Mouse (Mus musculus) adrenal gland, postnatal 36 days (tissue): ENCODE measurements at regions not wholly inside any gene's neighbourhood (a gene's known extent, or its start where the extent isn't known, plus 50 kb on each side); places are given as distances from the start of the nearest gene placed in this dataset.

Source experiments
- DNase-seq, 2 experiments: peaks; one replicate each; pipeline ENCODE4 v3.0.0; 2021; ENCODE audit warnings: mixed read lengths in 1 of 2

DNA sequence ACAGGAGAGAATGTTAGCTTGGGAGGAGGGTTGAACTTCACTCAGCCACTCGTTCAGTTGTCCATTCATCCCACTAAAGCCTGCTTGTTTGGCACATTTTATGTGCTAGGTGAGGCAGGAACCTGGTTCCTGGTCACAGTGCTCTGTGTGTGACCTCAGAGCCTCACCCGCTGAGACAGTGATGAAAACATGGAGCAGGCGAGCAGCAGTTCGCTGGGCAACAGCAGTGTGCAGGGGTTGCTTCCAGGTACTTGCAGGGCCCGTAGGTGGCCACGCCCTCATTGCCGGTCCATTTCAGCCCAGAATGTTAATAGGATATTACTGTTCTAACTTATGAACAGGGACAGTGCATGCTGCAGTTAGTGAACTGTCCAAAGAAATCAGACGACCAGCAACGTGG, 285.7 kb downstream of the Rngtt start:
- no peak for DNase-seq

DNA sequence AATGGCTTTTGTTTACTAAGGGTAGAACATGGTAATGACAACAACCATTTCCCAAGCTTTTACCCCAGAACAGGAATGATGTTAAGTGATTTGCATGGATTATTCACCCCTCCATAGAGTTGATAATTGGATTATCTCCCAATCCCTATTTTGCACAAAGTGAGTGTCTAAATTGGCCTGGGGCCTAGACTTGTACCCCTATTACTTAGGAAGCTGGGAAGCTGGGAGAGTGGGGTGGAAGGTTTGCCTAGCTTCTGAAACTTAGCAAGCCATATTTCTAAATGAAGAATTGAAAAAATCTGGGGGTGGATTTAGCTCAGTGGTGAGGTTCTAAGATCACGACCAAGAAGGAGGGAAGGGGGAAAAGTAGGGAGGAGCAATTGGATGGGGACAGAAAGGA, 289.9 kb downstream of the Rngtt start:
- DNase-seq: no peak

DNA sequence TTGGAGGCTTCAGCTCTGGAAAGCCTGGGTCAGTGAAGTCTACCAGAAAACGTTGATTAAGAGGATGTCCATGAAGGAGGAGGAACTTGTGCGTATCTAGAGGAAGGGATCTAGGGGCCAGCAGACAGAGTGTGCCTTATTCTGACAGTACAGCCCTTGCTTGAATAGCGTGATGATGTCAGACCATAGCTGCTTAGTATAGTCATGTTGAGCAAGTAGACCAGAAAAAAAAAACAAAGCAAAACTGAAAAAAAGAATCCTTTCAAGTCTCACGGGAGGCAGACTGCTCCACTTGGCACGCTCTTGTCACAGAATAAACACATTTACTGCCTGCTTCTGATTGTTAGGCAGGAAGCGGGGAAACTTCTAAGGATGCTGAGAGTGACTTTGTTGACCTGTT, 290.7 kb downstream of the Rngtt start:
- no peak for DNase-seq

DNA sequence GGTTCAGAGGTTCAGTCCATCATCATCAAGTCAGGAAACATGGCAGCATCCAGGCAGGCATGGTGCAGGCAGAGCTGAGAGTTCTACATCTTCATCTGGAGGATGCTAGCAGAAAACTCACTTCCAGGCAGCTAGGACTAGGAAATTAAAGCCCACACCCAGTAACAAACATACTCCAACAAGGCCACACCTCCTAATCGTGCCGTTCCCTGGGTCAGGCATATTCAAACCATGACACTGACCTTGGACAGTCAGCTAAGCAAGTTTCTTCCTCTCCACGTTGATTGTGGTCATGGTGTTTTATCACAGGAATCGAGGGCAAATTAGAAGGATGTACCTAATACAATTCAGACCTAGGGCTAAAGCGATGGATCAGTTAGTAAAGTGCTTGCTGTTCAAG, 294.5 kb downstream of the Rngtt start:
- no peak for DNase-seq

DNA sequence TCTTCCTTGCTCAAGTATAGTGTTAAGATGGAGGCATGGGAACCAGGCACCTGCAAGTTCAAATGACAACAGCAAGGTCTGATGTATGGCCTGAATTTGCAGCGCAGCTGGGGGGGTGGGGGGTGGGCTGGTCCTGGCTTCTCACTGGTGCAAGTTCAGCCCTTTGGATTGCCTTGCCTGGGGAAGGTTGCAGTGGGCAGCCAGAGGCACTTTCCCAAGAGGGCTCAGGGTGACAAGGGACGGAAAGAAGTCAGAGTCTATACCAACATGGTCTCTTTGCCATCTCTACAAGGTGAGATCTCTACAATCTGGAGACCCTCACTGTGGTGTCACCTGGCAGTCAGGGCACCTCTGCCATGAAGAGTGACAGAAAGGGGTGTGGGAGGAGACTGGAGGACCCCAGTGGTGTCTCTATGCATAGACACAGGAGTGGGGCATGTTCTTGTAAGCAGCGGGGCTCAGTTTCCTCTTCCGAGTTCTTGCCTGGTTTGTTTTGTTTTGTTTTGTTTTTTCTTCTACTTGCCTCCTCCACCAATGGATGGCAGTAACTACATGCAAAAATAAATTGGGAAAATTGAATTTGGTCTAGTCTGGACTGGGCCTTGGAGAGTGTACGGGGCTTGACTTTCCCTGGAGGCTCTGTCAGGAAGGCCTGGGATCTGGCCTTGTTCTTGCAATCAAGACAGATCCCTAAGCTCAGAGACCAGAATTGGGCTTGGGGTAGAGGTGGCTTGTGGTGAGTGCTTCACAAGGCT, 284.4 kb upstream of the Cnr1 start:
- DNase-seq: no peak

DNA sequence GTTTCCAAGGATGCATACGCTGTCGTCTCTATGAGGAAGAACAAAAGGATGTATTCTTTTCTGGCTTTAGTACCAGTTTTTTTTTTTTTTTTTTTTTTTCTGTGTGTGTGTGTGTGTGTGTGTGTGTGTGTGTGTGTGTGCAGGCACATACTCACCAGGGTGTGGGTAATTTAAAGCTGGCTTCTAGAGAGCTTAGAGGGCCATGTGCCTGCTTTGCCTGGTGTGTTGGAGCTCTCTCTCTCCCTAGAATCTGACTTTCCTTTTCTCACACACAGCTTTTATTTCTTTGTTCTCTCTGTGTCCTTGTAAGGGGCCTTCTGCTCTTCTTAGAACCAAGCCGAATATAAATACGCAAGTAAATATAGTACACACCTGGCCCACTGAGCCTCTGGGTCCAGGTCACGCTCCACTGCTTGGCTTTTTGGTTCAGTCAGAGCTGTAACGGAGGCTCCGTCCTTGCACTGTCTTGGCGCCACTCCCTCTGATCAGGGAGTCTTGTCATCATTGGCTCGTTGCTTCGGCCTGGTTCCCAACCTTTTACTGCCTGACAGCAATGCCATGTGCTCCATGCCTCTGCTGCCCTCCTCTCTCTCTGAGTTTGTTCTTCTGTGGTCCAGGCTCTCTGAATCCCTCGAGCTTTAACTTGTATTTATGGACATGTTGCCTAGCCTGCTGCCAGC, 283.7 kb upstream of the Cnr1 start:
- DNase-seq: peak; percentile 48 to 52

DNA sequence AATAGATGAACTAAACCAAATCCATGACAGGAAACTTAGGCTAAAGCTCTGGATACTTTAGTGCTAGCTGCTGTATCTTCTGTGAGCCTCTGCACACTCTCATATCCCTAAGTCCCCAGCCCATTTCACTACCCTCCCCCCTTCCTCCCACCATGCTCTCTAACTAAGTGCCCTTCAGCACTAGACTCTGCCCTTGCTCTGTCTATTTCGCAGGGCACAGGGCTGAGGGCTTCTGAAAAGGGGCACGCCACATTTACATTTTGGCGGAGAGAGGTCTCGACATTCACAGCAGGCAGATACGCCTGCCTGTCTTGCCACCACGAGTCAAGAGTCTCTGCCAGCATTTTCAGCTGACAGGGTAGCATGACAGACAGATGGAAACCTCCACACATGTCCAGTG, 282.5 kb upstream of the Cnr1 start:
- DNase-seq: no peak

DNA sequence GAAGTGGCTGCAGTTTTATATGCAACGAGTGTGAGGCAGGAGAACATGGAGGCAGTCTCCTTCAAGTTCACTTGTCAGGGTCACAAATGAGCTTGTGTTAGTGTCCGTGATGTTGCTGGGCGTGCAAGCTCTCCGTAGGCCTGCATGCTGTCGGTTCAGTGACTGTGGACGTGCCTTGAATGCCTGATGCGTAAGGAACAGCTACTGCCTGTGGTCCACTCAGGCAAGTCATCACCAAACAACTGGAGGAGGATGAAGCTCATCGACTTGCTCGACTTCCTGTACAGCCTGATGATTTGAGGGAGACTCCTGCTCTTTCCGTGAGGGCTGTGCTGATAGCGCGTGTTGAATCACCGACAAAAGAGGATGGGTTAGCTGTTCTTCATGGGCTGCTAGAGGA, 281.9 kb upstream of the Cnr1 start:
- no peak for DNase-seq

DNA sequence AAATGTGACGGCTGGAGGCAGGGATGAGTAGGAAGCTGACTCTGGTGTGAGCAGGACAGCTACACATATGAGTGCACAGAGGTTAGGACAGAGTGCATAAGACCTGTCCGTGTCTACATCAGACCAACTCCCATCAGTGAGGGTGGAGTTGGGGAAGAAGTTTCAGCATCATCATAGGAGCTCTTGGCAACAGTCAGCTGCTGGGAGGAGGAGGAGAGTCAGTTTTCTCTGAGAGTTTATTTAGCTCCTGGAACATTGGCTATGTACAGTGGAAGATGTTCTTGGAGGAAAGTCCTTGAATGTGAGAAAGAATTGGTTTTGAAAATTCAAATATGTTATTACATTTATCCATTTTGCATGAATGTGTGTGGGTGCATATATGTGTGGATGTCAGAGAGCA, 279.2 kb upstream of the Cnr1 start:
- no peak for DNase-seq

DNA sequence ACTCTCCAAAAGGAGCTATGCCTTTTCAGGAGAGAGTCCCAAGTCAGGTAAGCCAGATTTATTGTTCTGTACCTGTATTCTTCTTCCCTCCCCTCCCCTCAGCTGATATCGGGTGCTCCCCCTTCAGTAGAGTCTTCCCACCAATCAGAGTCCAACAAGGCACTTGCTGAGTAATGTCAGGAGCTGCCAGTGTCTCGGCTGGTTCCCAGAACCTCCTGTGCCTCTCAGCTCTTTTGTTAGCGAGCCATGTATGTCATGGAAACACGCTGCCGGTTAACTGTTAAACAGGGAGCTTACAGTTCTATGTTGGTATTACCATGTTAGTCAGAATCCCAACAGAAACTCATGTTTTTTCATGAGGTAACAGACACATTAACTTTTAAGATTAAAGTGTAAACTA, 273.1 kb upstream of the Cnr1 start:
- DNase-seq: no peak

DNA sequence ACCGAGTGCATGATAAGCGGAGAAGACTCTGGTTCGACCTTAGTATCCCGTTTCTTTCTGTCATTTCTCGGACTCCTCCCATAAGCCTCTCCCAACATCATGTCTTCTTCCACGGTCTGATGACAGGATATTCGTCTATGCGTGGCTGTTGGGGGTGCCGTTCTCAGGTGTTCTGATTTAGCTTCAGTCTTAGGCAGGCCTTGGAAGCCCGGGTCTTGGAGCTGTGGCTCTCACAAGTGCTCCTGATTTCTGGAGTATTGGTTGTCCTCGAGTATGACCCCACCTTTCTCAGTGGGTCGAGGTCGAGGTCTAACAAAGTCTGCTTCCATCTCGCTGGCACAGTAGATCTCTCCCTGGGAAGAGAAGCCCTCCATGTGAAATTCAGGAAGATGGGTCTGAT, 264.6 kb upstream of the Cnr1 start:
- no peak for DNase-seq

DNA sequence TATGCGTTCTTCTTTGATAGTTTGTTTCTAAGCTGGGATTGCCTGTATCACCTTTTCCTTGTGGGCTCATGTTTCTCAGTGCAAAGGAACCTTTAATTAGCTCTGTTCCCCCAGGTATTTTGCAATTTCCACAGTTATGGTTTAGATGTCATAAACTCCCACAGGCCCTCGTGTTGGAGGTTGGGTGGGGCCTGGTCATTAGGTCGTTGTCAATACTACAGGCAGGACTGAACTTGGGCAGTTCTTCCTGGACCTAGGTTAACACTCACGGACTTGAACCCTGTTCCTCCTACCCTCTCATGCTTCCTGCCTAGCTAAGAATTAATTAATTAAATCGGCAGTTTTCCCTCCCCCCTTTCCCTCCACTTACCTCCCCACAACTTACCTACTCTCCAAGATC, 263.8 kb upstream of the Cnr1 start:
- no peak for DNase-seq

DNA sequence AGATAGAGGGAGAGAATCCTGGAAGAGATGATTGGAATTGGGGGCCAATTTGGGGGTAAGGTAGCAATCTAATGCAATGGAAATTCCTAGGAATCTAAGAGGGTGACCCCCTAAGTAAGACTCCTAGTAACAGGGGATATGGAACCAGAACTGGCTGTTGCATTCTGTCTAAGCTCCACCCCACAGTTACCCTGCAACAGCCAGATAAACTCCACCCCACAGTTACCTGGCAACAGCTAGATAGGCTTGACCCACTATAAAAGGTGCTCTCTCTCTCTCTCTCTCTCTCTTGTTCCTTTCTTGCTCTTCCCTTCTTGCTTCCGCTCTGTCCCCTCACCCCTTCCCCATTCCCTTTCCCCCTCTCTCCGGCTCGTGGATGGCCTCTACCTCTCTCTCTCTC, 262.5 kb upstream of the Cnr1 start:
- DNase-seq: no peak

DNA sequence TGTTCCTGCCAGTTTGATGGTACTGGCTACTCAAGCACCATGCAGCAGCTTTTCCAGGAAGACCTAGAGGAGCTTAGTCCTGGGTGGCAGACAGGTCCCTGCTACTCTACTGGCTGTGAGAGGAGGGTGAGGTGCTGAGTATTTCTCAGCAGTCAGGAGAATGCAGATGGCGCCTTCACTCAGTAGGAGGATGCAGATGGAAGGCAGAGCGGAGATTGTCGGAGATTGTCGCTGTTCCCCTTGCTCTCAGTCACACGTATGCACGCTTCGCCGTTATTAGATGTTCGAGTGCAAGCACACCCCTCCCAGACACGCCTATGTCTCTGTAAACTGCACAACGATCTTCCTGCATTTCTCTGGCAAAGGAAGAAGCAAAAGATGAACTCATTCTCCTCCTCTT, 261.4 kb upstream of the Cnr1 start:
- no peak for DNase-seq

DNA sequence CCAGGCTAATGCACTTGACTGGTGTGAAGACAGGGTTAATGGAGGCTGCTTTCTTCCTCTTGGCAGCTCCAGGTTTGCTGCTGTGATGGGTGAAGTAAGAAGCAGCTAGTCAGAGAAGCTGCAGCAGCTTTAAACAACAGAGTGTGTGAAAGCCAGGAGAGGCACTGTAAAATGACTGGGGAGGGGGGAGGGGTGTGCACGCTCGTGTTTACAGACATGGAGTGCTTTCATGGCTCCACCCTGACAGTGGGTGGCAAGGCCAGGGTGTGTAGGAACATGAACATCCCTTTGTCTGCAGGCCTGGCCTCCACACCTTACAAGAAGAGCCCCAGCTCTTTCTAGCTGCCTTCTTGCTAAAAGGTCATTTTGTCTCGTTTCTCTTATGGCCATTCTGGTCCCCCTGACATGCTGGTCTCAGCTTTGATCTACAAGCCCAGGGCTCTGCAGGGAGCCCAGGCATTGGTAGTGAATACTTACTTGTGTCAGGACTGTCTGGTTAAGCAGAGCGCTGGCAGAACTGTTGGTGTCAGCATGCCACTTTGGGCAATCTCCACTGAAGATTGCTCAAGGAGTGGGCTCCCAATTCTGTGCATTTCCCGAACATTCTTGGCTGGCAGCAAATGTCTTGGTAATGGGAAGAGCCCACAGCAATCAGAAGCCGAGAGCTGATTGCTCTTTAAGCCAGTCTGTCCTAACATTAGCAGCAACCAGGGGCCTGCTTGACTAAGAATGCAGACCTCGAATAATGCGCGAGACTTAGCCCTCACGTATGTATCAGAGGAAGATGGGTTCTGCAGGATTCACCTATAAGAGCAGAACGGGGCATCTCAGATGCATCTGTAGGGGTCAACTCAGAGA, 260.5 kb upstream of the Cnr1 start:
- peak in 1 of 2 experiments; percentile 4 for DNase-seq

DNA sequence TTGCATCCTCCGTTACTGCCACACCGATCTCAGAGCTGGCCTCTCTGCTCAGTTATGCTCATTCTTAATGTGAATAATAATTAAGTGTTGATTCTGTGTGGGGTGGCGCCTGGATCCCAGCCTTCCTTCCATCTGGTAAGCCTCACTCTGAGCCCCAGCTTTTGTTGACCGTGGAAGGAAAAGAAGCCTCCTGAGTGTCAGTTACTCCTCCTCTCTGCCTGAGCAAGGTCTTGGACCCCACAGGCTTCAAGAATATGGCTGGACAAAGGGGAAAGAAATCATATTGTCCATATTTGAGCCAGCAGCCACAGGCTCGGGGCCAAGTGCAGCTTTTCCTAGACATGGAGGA, 259.9 kb upstream of the Cnr1 start:
- no peak for DNase-seq

DNA sequence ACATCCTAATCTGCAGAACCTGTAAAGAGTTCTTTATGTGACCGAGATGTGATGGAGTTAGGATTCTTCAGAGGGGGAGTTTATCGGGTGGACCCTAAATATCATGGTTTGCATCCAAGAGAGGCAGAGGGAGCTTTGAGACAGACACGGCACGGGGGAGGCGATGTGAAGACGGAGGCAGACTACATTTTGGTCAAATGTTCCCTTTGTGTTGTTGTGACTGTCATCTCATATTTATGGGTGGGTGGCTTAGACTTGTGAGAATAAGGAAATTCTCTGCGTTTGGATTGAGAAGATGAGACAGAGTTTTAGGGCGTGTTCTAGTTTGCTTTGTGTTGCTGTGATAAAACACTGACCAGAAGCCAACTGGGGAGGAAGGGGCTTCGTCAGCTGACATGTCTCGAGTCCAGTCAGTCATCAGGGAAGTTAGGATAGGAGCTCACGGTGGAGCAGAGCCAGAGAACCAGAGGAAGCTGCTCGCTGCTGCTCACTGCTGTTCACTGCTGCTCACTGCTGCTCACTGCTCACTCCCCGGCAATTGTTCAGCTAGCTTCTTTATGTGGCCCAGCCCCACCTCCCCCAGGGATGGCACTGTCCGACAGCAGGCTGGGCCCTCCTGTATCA, 259.0 kb upstream of the Cnr1 start:
- no peak for DNase-seq

DNA sequence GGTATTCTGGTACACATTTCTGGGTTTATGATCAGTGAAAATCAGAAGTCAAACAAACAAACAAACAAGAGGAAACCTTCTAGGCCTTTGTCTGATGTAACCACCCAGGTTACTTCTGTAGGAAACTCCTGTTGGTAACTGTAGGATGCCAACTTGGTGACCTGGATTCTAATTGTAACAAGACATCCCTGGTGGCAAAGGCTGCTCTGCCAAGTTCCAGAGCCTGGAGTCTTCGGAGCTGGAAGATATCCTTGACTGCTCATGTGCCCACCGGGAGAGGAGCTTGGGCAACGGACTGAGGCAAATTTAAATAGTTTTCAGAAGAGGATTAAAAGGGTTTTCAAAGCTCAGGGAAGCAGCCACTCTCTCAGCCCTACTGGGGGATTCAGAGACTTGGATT, 256.0 kb upstream of the Cnr1 start:
- no peak for DNase-seq

DNA sequence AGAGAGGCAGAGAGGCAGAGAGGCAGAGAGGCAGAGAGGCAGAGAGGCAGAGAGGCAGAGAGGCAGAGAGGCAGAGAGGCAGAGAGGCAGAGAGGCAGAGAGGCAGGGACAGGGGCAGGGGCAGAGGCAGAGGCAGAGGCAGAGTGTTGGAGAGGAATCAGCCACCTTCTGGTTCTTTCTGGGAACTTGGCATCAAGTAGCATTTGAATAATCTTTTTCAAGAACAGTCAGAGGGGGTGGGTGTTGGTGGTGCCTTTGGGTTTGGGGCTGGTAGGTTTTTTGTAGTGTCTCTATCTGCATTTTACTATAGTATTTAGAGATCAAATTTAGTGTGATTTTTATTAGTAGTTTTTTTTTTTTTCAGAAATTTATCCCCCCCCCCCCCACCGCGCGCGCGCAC, 249.3 kb upstream of the Cnr1 start:
- no peak for DNase-seq

DNA sequence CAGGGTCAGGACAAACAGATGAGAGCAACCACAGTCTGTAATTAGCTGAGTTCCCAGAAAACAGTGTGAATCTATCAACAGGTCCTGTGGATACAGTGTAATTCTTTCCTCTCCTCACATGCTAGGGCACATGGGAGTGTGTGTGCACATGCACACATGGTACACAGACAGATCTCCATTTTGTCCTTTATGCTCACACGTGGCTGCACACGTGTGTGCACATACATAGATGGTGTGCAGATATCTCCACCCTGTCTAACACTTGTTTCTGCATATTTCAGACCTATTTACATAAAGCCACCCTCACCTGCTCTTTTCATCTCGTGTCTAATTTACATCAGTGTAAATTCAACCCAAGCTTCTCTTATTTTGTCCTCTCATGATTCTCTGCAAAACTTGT, 245.0 kb upstream of the Cnr1 start:
- DNase-seq: no peak

DNA sequence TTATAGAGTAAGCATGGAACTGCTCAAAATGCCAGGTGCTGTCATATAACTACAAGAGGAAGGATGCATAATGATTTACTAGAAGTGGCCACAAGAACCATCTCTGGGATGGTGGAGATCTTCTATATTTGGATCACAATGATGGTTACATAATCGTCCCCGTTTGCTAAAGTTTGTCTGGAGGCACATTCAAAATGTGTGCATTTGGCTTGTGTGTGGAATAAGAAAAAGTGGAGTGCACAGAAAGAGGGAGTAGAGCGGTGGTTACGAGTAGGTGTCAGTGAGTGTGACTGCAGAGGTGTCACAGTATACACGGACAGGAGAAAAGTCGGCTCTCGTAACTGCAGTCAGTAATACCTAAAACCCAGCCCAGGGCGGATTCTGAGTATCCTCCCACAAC, 238.3 kb upstream of the Cnr1 start:
- DNase-seq: no peak

DNA sequence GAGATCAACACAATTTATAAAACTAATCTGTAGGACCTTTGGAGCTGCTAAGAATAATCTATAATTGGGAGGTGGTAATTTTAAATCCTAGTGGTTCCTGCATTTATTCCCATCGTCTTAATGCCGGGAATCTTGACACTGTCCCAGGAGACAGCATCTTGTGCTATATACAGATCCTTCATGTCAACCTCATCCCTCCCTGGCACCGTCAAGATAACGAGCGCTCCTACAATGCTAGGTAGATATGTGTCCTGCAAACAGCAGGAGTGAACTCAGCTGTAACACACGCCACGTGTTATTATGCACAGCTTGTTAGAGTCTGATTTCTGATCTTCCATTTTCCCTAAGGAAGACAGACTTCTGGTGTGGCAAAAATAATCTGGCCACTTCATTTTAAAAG, 237.0 kb upstream of the Cnr1 start:
- no peak for DNase-seq

DNA sequence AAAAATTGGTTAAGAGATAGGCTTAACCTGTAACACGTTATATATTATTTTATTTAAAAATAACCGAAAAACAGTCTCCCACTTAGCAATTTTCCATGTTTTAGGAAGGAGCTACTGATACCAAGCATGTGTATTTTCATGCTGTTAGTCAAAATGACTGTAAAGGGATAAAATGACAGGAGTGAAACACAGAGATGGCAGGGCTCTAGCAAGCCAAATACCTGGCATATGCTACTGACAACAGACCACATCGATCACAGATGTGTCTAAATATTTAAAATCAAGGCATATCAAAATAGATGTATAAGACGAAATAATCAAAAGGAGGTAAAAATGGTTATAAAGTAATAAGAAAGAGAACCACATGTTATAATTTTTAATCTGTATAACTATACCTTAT, 231.0 kb upstream of the Cnr1 start:
- DNase-seq: no peak
